Mouse (Mus musculus): ENCODE results near the gene Ube2cbp. TPM values are rescaled to one million over a fixed set of nuclear protein-coding genes. Genes with fewer than 3 reads are reported as not detected.

The Ube2cbp gene
- 5.9 and 7.6 TPM in 2 replicates for polyA plus RNA-seq (2015; fragmentation: Nextera tagmentation; extraction: Ambion mirVana)

GRCm38 (mm10) chr9:86464151-86465105, at the start of gene Ube2cbp:
TSS of gene Ube2cbp (minus strand) at chr9:86464950.

GRCm38 (mm10) chr9:86466990-86467870, 2.5 kb upstream of the Ube2cbp start, which contains the start of gene Dop1a:
TSS of gene Dop1a (plus strand) at chr9:86467154.

Other genes with a start within 250 kb of the Ube2cbp start
- gene Dop1a, start 2.2 kb upstream of the Ube2cbp start, polyA plus RNA-seq (2015; fragmentation: Nextera tagmentation; extraction: Ambion mirVana): 26.0 and 27.3 TPM in 2 replicates
- 29.7 and 31.3 TPM in 2 replicates for gene Pgm3, start 106.9 kb upstream of the Ube2cbp start, polyA plus RNA-seq (2015; fragmentation: Nextera tagmentation; extraction: Ambion mirVana)
- gene Rwdd2a, start 107.0 kb upstream of the Ube2cbp start, polyA plus RNA-seq (2015; fragmentation: Nextera tagmentation; extraction: Ambion mirVana): 108 and 117 TPM in 2 replicates
- gene Me1, start 231.0 kb upstream of the Ube2cbp start, polyA plus RNA-seq (2015; fragmentation: Nextera tagmentation; extraction: Ambion mirVana): 73.0 and 75.5 TPM in 2 replicates

Measured in neural tube, postnatal 0 days (tissue).